Mouse (Mus musculus): Measurements from ENCODE around the gene Elane.
"Not testable (repeated sequence)": the region's sequence is repeated elsewhere in the genome, so short reads cannot be mapped to it uniquely, and the experiment has no call there.

Gene Elane

GRCm38 (mm10) chr10:79883297-79884084, 2.6 kb upstream of the Elane start:
- DNase-seq (ENCODE audit: low spot score) = peak; percentile 61

DNA sequence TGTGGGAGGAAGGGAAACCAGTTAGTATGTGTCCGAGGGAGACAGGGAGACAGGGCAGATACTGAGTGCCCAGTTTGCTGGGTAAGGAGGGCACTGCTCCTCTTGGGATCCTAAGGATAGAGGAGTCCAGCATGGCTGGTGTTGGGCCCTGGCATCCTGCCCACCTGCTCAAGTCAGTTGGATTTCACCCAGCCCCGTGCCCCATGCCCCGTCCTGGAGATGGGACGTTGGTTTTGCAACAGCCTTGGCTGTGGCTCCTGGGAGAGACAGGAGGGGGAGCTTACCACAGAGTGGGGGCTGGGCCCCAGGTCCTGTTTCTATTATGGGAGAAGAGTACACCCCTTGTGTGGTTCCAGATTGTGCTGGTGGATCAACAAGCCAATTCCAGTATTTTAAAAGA, 1.6 kb upstream of the Elane start:
- no peak for DNase-seq (ENCODE audit: low spot score)

DNA sequence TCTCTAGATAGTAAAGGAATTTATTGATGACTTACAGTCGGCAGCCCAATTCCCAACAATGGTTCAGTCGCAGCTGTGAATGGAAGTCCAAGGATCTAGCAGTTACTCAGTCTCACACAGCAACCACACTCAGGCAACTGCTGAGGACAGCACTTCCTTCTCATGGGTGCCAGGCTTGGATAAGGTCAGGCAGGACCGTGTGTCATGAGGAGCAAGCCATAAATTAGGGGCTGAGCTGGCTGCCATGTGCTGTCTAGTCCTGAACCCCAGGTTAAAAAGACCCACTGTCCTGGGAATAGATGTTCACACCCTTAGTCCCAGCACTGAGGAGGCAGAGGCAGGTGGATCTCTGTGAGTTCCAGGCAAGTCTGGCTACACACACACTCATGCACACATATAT, 1.1 kb upstream of the Elane start:
- not testable (repeated sequence) for DNase-seq (ENCODE audit: low spot score)

DNA sequence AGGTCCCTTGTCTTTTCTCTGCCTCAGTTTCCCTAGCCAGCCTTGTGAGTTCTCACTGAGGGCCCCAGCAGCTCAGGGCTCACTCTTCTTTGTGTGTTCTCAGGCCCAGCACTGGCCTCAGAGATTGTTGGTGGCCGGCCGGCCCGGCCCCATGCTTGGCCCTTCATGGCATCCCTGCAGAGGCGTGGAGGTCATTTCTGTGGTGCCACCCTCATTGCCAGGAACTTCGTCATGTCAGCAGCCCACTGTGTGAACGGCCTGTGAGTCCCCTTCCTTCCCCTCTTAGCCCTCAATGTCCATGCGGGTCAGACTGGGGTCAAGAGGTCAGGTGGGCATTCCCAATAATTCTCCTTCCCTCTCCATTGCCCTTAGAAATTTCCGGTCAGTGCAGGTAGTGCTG, 564 bp downstream of the Elane start:
- DNase-seq (ENCODE audit: low spot score) = no peak

GRCm38 (mm10) chr10:79889386-79889785, 3.3 kb downstream of the Elane start:
- DNase-seq (ENCODE audit: low spot score) = no peak

DNA sequence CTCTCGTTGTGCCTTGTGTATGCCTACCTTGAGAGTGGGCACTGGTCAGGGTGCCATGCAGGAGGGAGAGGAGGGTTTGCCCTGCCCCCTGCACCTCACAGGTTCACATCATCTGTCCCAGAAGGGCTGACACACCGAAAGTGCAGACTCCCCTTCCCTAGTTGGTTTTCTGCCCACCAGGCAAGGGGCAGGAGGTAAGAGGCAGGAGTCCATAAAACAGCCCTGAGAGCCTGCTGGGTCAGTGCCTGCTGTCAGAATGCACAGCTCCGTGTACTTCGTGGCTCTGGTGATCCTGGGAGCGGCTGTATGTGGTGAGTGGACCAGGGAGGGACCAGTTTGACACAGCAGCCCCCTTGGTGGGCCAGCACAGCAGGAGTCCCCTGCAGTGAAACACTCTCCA, 4.6 kb downstream of the Elane start, which contains the start of gene Cfd:
Gene Cfd (plus strand): TSS at position 184 of the 400 bp plus-strand sequence.
- no peak for DNase-seq (ENCODE audit: low spot score)

- DNase-seq (ENCODE audit: low spot score) = peak; percentile 83
Measured at GRCm38 (mm10) chr10:79892451-79893118, 6.5 kb downstream of the Elane start.

DNA sequence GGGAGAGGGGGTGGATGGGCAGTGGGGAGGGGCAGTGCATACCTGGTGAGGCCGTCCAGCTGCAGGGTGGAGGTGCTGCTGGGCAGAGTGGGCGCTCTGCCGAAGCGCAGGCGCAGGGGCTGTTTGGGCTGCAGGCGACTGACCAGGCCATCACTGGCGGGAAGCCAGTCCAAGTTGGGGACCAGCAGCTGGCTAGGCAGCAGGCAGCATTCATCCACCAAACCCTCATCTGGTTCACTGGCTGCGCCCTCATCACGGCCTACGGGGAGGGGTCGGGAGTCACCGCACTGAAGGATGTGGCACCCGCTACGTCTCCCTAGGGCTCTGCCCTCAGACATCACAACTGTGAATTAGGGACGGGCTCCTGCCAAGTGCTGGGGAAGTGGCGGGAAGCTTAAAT, 10.3 kb downstream of the Elane start:
- DNase-seq (ENCODE audit: low spot score) = no peak

- DNase-seq (ENCODE audit: low spot score) = no peak
Measured at GRCm38 (mm10) chr10:79896814-79897213, 10.8 kb downstream of the Elane start.

- peak; percentile 49 for DNase-seq (ENCODE audit: low spot score)
Measured at GRCm38 (mm10) chr10:79897316-79898245, 11.5 kb downstream of the Elane start.

DNA sequence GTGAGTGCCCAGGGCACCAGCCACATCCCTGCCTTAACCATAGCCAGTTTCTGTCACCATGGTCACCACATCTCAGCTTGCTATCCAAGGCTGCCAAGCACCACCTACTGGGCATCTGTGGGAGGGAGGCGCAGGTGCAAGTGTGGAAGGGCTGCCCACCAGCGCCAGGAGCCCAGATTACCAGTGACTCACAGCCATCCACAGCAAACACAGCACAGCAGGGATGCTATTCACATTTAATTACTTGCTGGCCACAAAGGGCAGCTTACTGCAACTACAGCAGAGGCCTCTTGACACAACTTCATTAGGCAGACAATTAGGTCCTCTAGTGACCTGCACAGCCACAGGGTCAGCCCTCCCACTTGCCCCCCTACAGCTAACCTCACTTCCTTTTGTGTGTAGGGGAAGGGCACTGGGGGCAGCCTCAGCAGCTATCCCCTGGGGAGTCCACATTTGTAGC, 14.9 kb downstream of the Elane start:
- DNase-seq (ENCODE audit: low spot score) = no peak

- no peak for DNase-seq (ENCODE audit: low spot score)
Measured at GRCm38 (mm10) chr10:79906712-79907111, 20.7 kb downstream of the Elane start.

DNA sequence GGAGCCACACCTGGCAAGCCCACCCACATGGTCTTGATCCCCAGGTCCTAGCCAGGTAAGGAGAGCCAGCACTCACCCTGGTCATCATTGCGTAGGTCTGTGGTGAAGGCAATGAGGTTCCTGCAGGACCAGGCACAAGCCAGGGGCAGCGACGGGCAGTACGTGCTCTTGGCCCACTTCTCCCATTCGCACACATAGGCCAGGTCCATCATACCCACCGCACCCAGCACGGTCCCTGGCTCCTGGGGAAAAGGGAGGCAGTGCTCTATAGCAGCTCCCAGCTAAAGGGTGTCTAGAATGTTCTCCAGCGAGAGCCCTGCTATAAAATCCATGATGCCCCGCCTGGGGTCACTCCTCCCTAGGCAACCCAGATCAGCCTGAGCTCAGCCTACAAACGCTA, 21.4 kb downstream of the Elane start:
- DNase-seq (ENCODE audit: low spot score) = no peak

- DNase-seq (ENCODE audit: low spot score) = peak; percentile 97
Measured at GRCm38 (mm10) chr10:79908167-79909091, 22.4 kb downstream of the Elane start, which contains the start of gene Med16. TSS of gene Med16 (minus strand) at chr10:79908923.

DNA sequence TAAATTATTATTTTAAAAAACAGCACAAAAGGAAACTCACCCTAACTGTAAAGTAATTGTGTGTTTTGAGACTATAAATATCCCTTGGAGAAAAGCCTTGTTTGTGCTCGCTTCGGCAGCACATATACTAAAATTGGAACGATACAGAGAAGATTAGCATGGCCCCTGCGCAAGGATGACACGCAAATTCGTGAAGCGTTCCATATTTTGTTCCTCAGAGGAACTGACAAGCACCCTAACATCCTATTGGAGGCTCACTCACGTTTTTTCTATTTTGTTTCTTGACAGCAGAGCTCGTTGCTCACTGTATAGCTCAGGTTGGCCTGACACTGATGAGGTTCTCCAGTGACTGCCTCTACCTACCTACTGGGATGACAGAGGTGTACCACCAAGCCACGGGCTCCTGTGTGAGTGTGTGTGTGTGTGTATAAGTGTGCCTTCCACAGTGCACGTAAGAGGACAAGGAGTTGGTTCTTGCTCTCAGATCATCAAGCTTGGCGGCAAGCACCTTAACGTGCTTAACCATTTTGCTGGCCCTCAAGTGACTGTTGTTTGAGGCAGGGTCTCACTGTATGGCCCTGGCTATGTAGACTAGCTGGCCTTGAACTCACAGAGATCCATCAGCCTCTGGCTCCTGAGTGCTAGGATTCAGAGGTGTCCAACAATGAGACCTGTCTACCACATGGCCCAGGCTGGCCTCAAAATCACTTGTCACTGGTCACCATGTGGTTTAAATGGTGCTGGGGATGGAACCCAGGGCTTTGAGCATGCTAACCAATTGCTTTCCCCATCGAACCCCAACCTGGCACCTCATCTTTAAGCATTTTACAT, 23.3 kb downstream of the Elane start:
- peak; percentile 45 for DNase-seq (ENCODE audit: low spot score)

DNA sequence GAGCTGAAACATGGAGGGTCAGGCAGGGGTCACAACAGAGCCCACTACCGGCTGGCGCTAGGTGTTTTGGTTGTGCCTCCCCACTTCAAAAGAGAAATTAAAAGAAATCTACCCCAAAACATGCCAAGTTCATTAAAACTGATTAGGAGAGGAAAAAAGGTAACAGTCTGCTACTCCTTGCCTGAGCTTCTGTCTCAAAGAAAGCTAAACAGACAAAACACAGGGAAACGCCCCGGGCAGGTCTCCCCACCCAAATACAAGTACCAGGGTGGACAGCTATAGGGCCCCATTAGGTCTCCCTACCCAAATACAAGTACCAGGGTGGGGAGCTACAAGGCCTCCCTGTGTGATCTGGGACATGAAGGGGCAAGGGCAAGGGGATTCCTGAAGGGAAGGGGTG, 24.5 kb downstream of the Elane start, which contains the start of gene Gm26602:
Gene Gm26602 (plus strand): TSS at position 301 of the 400 bp plus-strand sequence.
- DNase-seq (ENCODE audit: low spot score) = no peak

DNA sequence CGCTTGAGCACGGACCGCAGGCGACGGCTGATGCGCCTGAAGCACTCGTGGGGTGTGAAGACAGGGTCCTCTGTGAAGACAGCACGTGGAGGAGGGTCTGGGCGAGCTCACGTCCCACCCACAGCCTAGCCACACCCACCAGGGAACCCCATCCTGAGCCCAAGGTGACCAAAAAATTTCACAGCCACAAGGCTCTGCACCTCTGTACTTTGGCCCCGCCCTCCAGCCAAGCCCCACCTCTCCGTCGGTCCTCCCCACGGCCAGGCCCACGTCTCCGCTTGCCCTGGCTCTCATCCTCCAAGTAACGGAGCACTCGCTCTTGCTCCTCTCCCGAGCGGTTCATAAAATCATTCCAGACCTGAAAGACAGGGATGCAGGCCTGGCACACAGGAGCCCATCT, 26.4 kb downstream of the Elane start:
- no peak for DNase-seq (ENCODE audit: low spot score)

DNA sequence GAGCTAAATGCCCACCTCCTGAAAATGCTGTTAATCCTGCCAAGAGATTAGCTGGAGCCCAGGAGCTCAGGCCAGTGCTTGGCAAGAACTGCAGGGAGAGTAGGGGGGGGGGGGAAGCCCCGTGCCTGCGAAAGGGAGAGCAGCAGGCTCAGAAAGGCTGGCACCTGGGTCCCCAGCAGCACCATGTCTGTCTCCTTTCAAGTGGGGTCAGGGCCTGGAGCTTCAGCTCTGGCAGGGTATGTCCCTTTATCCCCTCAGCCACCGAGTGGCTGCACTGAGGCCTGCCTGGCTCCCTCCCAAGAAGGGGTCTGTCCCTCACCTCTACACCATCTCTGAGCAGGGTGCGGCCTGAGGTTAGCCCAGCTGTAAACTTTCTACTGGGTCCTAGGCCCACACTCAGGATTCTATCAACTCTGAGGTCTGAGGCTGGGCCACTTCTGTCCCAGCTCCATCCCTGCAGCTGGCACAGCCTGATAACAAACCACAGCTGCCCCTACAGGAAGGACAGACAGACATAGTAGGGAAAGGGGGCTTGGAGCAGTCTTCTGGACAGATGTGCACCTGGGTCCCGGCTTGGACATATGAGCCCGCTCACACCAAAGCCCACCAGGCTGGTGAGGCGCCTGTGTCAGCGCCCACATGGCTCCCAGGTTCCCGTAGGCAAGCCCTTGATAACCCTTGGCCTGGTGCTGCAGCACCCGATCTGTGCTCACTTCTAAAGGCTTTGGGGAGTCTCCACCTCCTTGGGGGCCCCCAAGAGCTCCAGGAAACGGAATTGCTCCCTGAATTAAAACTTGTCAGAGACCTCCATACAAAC, 28.3 kb downstream of the Elane start:
- no peak for DNase-seq (ENCODE audit: low spot score)

- no peak for DNase-seq (ENCODE audit: low spot score)
Measured at GRCm38 (mm10) chr10:79914948-79915596, 29.0 kb downstream of the Elane start.

Measured in T-cell, adult 2 months (primary cell).